In genomic region chr6:91225346-91225745, GRCm38 (mm10) we compare ENCODE assay signal across 14 mouse cellular contexts. TPM values are rescaled to one million over a fixed set of nuclear protein-coding genes. Genes with fewer than 3 reads are reported as not detected.
DNase-seq lines count a peak whose midpoint lies in the region.
"Had no signal": no experiment of that assay in that cellular context is flagged by ENCODE, and none has a peak within 500 bp of the region (broad histone marks: within the 10 kb centered on the region; RNA-seq: fewer than 3 reads in every experiment).

No protein-coding gene starts in this region.

- intact Hi-C loops in left cerebral cortex, postnatal 4 days (cut with DNase I): no loop called here

- DNase-seq in cerebellum, adult 11-12 months: peak; percentile 22
- DNase-seq in cerebellum, postnatal 4 days (ENCODE audit: low spot score in 2 of 2): no peak
- DNase-seq in cerebellum, postnatal 14 days: peak; percentile 75 to 82
- DNase-seq in cerebellum, adult 11 months: no peak
- peak; percentile 46 to 47 for DNase-seq in cerebellum, postnatal 36 days
- no peak for DNase-seq in cerebellum, adult 18-20 months
- DNase-seq in left cerebral cortex, postnatal 4 days: peak; percentile 48
- DNase-seq in left cerebral cortex, adult 9 months (ENCODE audit: low spot score in 2 of 2): no peak
- DNase-seq: adrenal gland, adult 8-10 months; adrenal gland, postnatal 14 days; adrenal gland, postnatal 36 days; B cell, adult 2 months; cerebellum, adult 9-11 months; forebrain, postnatal 0 days had no signal

RNA-seq across cellular contexts. Expression of gene Fbln2, which starts 13.1 kb away (rescaled TPM):
- total RNA-seq in left cerebral cortex, postnatal 4 days (2021): 10 to 100 TPM; 15.3 to 17.5 TPM

Comparison
In these comparisons a context has a peak if more than half of its experiments do, and no peak if none do; other contexts are left out.
1. DNase-seq: peak in cerebellum, adult 11-12 months (single experiment), cerebellum, postnatal 14 days (2 of 2), cerebellum, postnatal 36 days (2 of 2) and left cerebral cortex, postnatal 4 days (single experiment); none in cerebellum, postnatal 4 days (0 of 2), cerebellum, adult 11 months (single experiment), cerebellum, adult 18-20 months (0 of 2) and left cerebral cortex, adult 9 months (0 of 2).